Mouse (Mus musculus) spleen, postnatal 4 days (tissue): ENCODE measurements around the gene Plau.

ENCODE experiments used
- DNase-seq, 2 experiments: peaks; one replicate each; pipeline ENCODE4 v3.0.0; 2022; ENCODE audit warnings: low spot score in 2 of 2

Gene Plau

DNA sequence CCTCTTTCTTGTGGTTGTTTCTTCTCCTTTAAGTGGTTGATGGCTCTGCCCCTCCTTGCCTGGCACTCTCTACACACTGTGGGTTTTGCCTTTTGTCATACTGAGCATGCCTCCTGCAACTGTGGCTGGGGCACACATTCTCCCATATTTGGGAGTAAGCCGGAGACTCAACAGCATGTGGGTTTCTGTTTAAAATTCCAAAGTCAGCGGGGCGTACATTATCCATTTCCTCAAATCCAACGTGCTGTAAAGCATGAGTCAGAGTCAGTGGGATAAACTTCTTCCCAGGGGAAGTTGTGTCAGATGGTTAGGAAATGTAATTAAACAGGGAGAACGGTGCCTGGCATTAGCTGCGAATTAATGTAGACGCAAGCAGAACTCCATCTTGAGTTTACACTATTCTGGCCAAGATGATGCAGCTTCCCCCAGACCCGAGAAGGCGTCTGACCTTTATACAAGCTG, 55.5 kb downstream of the Plau start:
- no peak for DNase-seq
